Mouse (Mus musculus) CH12.LX (cell line): ENCODE data around the gene Adamtsl3. TPM values are rescaled to one million over a fixed set of nuclear protein-coding genes. Genes with fewer than 3 reads are reported as not detected.

ENCODE experiments used
- DNase-seq: peaks from one replicate; pipeline ENCODE4 v3.0.0-alpha.2; 2013; ENCODE audit errors: extremely low read depth
- H3K27ac ChIP-seq: 2 replicates; pipeline ENCODE4 v1.5.1; 2012; ENCODE audit warnings: low read depth, mild to moderate bottlenecking, control low read depth, moderate library complexity; ENCODE audit not compliant: insufficient read depth
- H3K27me3 ChIP-seq: replicated peaks from 2 replicates; pipeline ENCODE3; 2012; ENCODE audit warnings: inconsistent platforms
- H3K36me3 ChIP-seq, 2 experiments: replicated peaks in 1 of 2; 2 replicates each; pipeline versions ENCODE3 to v1.6.1; 2012; ENCODE audit warnings: inconsistent platforms in 1 of 2, low read length in 1 of 2, mild to moderate bottlenecking in 1 of 2, mixed read lengths in 1 of 2, moderate library complexity in 1 of 2; ENCODE audit not compliant: control insufficient read depth in 1 of 2, insufficient read depth in 1 of 2
- H3K4me1 ChIP-seq, 2 experiments: 2 replicates each; pipeline ENCODE4 v1.6.1; 2012; ENCODE audit warnings: inconsistent platforms in 1 of 2, moderate library complexity in 1 of 2; ENCODE audit not compliant: insufficient read depth in 2 of 2, control insufficient read depth in 1 of 2
- H3K4me2 ChIP-seq: 2 replicates; pipeline ENCODE4 v1.6.1; 2012; ENCODE audit warnings: low read depth, mild to moderate bottlenecking, control low read depth; ENCODE audit not compliant: poor library complexity, insufficient read depth, severe bottlenecking
- H3K4me3 ChIP-seq, 3 experiments: fragments of 150-350 bp in 1 of 3; sonication (generic) in 1 of 3; replicated peaks in 1 of 3; 2 replicates each; pipeline versions ENCODE3 to v1.5.1; 2011 to 2012; ENCODE audit warnings: low read depth in 2 of 3, low read length in 2 of 3, mild to moderate bottlenecking in 2 of 3, moderate library complexity in 2 of 3, control low read depth in 1 of 3, improper control_type of control experiment in 1 of 3, inconsistent platforms in 1 of 3, mixed read lengths in 1 of 3; ENCODE audit not compliant: poor library complexity in 1 of 3
- H3K79me2 ChIP-seq: replicated peaks from 2 replicates; pipeline ENCODE4 v1.6.1; 2012; ENCODE audit warnings: mild to moderate bottlenecking, moderate library complexity; ENCODE audit not compliant: control insufficient read depth, poor library complexity, insufficient read depth, severe bottlenecking; ENCODE audit errors: extremely low read depth
- H3K9ac ChIP-seq: 2 replicates; pipeline ENCODE4 v1.6.1; 2012; ENCODE audit warnings: low read depth, mild to moderate bottlenecking, control low read depth, moderate library complexity; ENCODE audit not compliant: insufficient read depth
- H3K9me3 ChIP-seq: replicated peaks from 2 replicates; pipeline ENCODE3; 2012; ENCODE audit warnings: low read length, inconsistent platforms, mixed read lengths
- BHLHE40 ChIP-seq: IDR thresholded peaks from 2 replicates; pipeline ENCODE4 v1.6.1; 2011; ENCODE audit warnings: mild to moderate bottlenecking, low read depth, low read length, improper control_type of control experiment
- CHD1 ChIP-seq: IDR thresholded peaks from 2 replicates; pipeline ENCODE4 v1.6.1; 2012; ENCODE audit warnings: low read depth, low read length, improper control_type of control experiment, inconsistent platforms
- CTCF ChIP-seq, 2 experiments: IDR thresholded peaks in 1 of 2; conservative IDR thresholded peaks in 1 of 2; 2 replicates each; pipeline ENCODE4 v1.5.1; 2011 to 2012; ENCODE audit warnings: low read depth in 2 of 2, low read length in 2 of 2, improper control_type of control experiment in 1 of 2, inconsistent platforms in 1 of 2, mild to moderate bottlenecking in 1 of 2, moderate library complexity in 1 of 2
- E2F4 ChIP-seq: IDR thresholded peaks from 2 replicates; pipeline ENCODE4 v1.6.1; 2011; ENCODE audit warnings: low read depth, low read length, improper control_type of control experiment; ENCODE audit not compliant: insufficient replicate concordance
- ELF1 ChIP-seq: IDR thresholded peaks from 2 replicates; pipeline ENCODE4 v1.6.1; 2014; ENCODE audit warnings: low read depth, mild to moderate bottlenecking, inconsistent platforms, low read length, improper control_type of control experiment
- EP300 ChIP-seq: IDR thresholded peaks from 2 replicates; pipeline ENCODE4 v1.6.1; 2011; ENCODE audit warnings: low read length, improper control_type of control experiment
- ETS1 ChIP-seq: conservative IDR thresholded peaks from 2 replicates; pipeline ENCODE4 v1.6.1; 2012; ENCODE audit warnings: low read depth, mild to moderate bottlenecking, inconsistent platforms, low read length, improper control_type of control experiment, moderate library complexity
- GABPA ChIP-seq: IDR thresholded peaks from 2 replicates; pipeline ENCODE4 v1.6.1; 2012; ENCODE audit warnings: low read depth, low read length, improper control_type of control experiment, inconsistent platforms; ENCODE audit not compliant: insufficient replicate concordance
- HCFC1 ChIP-seq: IDR thresholded peaks from 2 replicates; pipeline ENCODE4 v1.6.1; 2012; ENCODE audit warnings: low read depth, mild to moderate bottlenecking, inconsistent platforms, low read length, improper control_type of control experiment
- JUND ChIP-seq: conservative IDR thresholded peaks from 2 replicates; pipeline ENCODE4 v1.6.1; 2011; ENCODE audit warnings: low read depth, low read length, improper control_type of control experiment
- MAFK ChIP-seq: IDR thresholded peaks from 2 replicates; pipeline ENCODE4 v1.6.1; 2011; ENCODE audit warnings: low read length, improper control_type of control experiment; ENCODE audit not compliant: insufficient replicate concordance
- MEF2A ChIP-seq: IDR thresholded peaks from 2 replicates; pipeline ENCODE4 v1.6.1; 2014; ENCODE audit warnings: low read depth, mild to moderate bottlenecking, inconsistent platforms, low read length, improper control_type of control experiment, borderline replicate concordance
- MYC ChIP-seq: IDR thresholded peaks from 2 replicates; pipeline ENCODE4 v1.6.1; 2011; ENCODE audit warnings: low read depth, mild to moderate bottlenecking, improper control_type of control experiment, low read length
- PAX5 ChIP-seq: IDR thresholded peaks from 2 replicates; pipeline ENCODE4 v1.6.1; 2012; ENCODE audit warnings: low read length, inconsistent platforms, mixed read lengths
- POLR2AphosphoS2 ChIP-seq: IDR thresholded peaks from 2 replicates; pipeline ENCODE4 v1.6.1; 2011; ENCODE audit warnings: low read depth, low read length, improper control_type of control experiment
- SIN3A ChIP-seq: IDR thresholded peaks from 2 replicates; pipeline ENCODE4 v1.6.1; 2012; ENCODE audit warnings: low read length, improper control_type of control experiment, inconsistent platforms
- USF1 ChIP-seq: IDR thresholded peaks from 2 replicates; pipeline ENCODE4 v1.6.1; 2014; ENCODE audit warnings: low read depth, mild to moderate bottlenecking, inconsistent platforms, low read length, improper control_type of control experiment
- USF2 ChIP-seq: conservative IDR thresholded peaks from 2 replicates; pipeline ENCODE4 v1.6.1; 2011; ENCODE audit warnings: low read depth, low read length, improper control_type of control experiment
- ZC3H11A ChIP-seq: IDR thresholded peaks from 2 replicates; pipeline ENCODE4 v1.6.1; 2012; ENCODE audit warnings: low read depth, mild to moderate bottlenecking, inconsistent platforms, low read length, improper control_type of control experiment
- ZNF384 ChIP-seq: IDR thresholded peaks from 2 replicates; pipeline ENCODE4 v1.6.1; 2012; ENCODE audit warnings: low read depth, low read length, improper control_type of control experiment, inconsistent platforms
- dilution Hi-C: fragments of 300-500 bp; cut with MboI; formaldehyde crosslinking; loops from 2 replicates; pipeline ENCODE4 v1.14.3; 2020; ENCODE audit warnings: low sequenced_read_pairs; ENCODE audit not compliant: extremely low pct_unique_long_range_greater_than_20kb, extremely low pct_ligation_motif_present
- in situ Hi-C: fragments of 300-500 bp; cut with MboI; formaldehyde crosslinking; loops from 3 replicates; pipeline ENCODE4 v1.14.3; 2019; ENCODE audit warnings: low sequenced_read_pairs, low pct_ligation_motif_present, low pct_unique_long_range_greater_than_20kb, mixed read lengths
- polyA plus RNA-seq: library from polyadenylated mRNA; unstranded; fragments of >175 nt; gene quantifications from 2 replicates; pipeline ENCODE4 v1.2.1, GENCODE M21; 2012; ENCODE audit warnings: low read depth; ENCODE audit not compliant: insufficient read length
- total RNA-seq, 2 experiments: library from RNA; depleted of rRNA; stranded (reverse); fragments of 300-350 nt in 1 of 2; fragments of >200 nt in 1 of 2; gene quantifications; 2 replicates each; pipeline ENCODE4 v1.2.3; 2012 to 2014

The Adamtsl3 gene
- total and polyA plus RNA-seq, 3 experiments = not detected

GRCm38 (mm10) chr7:82395239-82395638, 59.7 kb downstream of the Adamtsl3 start:
- Histone ChIP-seq H3K4me3 (no peak overlapping the region), H3K36me3 (no peaks in the 10 kb centered on the region), H3K79me2 (no peaks in the 10 kb centered on the region), H3K27me3 (no peaks in the 10 kb centered on the region), H3K9ac (no peak overlapping the region), H3K27ac (no peak overlapping the region), H3K4me1 (no peaks in the 10 kb centered on the region), H3K4me2 (no peak overlapping the region), H3K9me3 (peaks cover 6% of the 10 kb centered on the region)
- in situ Hi-C loops (no loop called here), dilution Hi-C loops (no loop called here)
- TF ChIP-seq USF1 (no peak), EP300 (no peak), BHLHE40 (no peak), PAX5 (no peak), HCFC1 (no peak), JUND (no peak), ZNF384 (no peak), MYC (no peak), ELF1 (no peak), SIN3A (no peak), CTCF (conservative IDR thresholded peaks at IDR 0.05 in 1 of 2, IDR thresholded peaks at IDR 0.05 in 1 of 2; ENCODE audit: low read depth in 2 of 2, low read length in 2 of 2) (no peak), E2F4 (no peak)
- DNase-seq = no peak

DNA sequence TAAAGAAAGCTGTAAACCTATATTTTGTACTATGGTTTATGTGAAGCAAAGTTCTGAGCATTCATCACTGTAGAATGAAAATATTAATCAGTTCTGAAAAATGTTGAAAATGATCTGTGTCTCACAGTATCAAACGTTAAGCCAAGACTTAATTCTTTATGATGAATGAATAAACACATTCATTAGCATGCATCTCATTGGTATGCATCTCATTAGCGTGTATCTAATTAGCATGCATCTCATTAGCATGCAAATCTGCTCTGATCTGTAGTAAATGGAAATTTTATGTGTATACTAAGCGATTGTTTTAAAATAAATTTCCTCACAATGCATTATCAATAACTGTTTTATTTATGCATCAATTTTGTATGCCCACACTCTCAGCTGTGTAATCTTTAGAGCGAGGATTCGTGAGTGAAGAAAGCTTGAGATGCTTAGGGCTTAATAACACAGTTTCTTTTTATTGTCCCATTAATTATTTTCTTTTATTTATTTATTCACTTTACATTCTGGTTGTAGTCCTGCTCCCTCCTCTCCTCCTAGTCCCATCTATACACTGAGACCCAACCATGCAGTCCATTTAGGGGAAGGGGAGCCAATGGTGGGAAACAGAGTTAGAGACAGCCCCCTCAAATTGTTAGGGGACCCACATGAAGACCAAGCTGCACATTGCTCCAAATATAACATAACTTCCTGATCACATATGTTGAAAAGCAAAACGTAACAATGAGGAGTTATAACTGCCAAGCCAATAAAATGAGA, 60.4 kb downstream of the Adamtsl3 start:
- Histone ChIP-seq H3K27me3 (no peaks in the 10 kb centered on the region), H3K27ac (no peak overlapping the region), H3K36me3 (no peaks in the 10 kb centered on the region), H3K4me2 (no peak overlapping the region), H3K9me3 (peaks cover 2% of the 10 kb centered on the region), H3K4me1 (no peaks in the 10 kb centered on the region), H3K79me2 (no peaks in the 10 kb centered on the region), H3K9ac (no peak overlapping the region), H3K4me3 (no peak overlapping the region)
- dilution Hi-C loops (no loop called here), in situ Hi-C loops (no loop called here)
- no peak for DNase-seq
- TF ChIP-seq MAFK (no peak), CTCF (conservative IDR thresholded peaks at IDR 0.05 in 1 of 2, IDR thresholded peaks at IDR 0.05 in 1 of 2; ENCODE audit: low read depth in 2 of 2, low read length in 2 of 2) (no peak), POLR2AphosphoS2 (no peak), MEF2A (no peak), ZC3H11A (no peak), CHD1 (no peak), ETS1 (no peak), USF1 (no peak), USF2 (no peak), E2F4 (no peak), GABPA (no peak), PAX5 (no peak)
